Mouse (Mus musculus) monocyte, adult 5-6 weeks (primary cell): ENCODE results near the gene Vmn1r3. TPM values are rescaled to one million over a fixed set of nuclear protein-coding genes. Genes with fewer than 3 reads are reported as not detected.
"Not testable (repeated sequence)": the region's sequence is repeated elsewhere in the genome, so short reads cannot be mapped to it uniquely, and the experiment has no call there.

Experiments
- ATAC-seq: fragments of 153-309, 156-312 bp; replicated peaks from 2 replicates; pipeline ENCODE4 v1.8.0; 2017; ENCODE audit warnings: mild to moderate bottlenecking; ENCODE audit not compliant: low TSS enrichment, insufficient number of reproducible peaks, severe bottlenecking, poor library complexity, low FRiP score
- total RNA-seq: library from RNA; stranded (forward); fragments of 200-1000, 200-491, 200-594 nt; gene quantifications from 3 replicates; pipeline ENCODE4 v1.2.3, GENCODE M21; 2017

Vmn1r3 gene
- not detected in 3 replicates for total RNA-seq

DNA sequence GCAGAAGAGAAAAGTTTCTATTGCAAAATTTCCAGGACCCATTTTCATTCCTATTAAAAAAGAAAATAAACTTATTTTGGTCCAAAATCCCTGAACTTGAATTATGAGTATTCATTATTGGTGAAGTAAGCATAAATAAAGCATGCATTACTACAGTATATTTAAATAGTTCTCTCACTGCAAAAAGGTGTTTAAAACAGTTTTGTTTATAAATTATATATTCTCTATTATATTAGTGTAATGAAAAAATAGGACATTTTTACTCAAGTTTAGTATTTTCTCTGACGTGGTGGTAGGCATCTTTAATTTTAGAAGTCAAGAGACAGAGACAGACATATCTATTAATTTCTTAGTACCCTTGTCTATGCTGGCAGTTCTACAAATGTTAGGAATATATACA lies at the start of gene Vmn1r3:
TSS of gene Vmn1r3 (minus strand) at position 101 of the 400 bp plus-strand sequence.
- not testable (repeated sequence) for ATAC-seq

GRCm38 (mm10) chr4:3232053-3232452 lies 46.9 kb upstream of the Vmn1r3 start:
- ATAC-seq: no peak

GRCm38 (mm10) chr4:3230908-3231684 lies 45.9 kb upstream of the Vmn1r3 start:
- ATAC-seq: no peak

DNA sequence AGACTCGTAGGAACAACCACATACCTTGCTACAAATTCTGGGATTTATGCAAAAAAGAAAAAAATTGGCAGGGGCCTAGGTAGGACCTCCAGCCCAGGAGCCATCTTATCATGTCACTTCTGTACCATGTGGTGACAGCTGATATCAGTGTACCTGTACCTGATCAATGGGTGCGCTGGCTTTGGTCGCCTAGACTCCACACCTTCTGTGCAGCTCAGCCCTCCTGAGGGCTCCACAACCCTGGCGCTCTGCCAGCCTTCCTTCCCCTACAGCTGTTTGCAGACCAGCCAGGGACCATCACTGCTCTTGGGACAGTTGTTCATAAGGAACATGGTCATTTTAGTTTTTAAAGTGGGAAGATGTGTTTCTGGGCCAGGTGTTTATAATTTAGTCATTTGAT lies 44.4 kb upstream of the Vmn1r3 start:
- ATAC-seq: no peak

DNA sequence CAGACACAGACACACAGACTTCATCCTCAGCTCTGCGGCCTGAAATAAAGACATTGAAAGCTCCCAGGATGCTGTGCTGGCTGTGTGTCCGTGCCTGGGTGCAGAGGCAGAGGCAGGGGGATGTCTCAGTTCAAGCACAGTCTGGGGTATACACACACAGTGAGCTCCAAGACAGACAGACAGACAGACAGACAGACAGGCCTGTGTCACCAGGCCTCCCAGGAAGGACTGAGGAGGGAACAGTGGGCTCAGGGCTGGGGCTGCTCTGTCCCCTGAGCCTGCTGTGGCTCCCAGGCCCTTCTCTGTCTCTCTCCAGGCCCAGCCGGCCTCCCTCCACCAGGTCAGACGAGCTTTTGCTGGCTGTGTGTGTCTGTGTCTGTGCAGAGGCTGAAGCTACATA lies 43.3 kb upstream of the Vmn1r3 start:
- 0 out of 2 replicates have a peak, but pooled peaks have one; percentile 23 for ATAC-seq

GRCm38 (mm10) chr4:3227751-3228150 lies 42.6 kb upstream of the Vmn1r3 start:
- no peak for ATAC-seq

GRCm38 (mm10) chr4:3226488-3226887 lies 41.3 kb upstream of the Vmn1r3 start:
- no peak for ATAC-seq

GRCm38 (mm10) chr4:3225416-3225815 lies 40.3 kb upstream of the Vmn1r3 start:
- not testable (repeated sequence) for ATAC-seq

- not testable (repeated sequence) for ATAC-seq
Measured at GRCm38 (mm10) chr4:3224848-3225247, 39.7 kb upstream of the Vmn1r3 start.

GRCm38 (mm10) chr4:3223483-3224209 lies 38.5 kb upstream of the Vmn1r3 start:
- not testable (repeated sequence) for ATAC-seq

- not testable (repeated sequence) for ATAC-seq
Measured at GRCm38 (mm10) chr4:3216382-3216781, 31.2 kb upstream of the Vmn1r3 start.

DNA sequence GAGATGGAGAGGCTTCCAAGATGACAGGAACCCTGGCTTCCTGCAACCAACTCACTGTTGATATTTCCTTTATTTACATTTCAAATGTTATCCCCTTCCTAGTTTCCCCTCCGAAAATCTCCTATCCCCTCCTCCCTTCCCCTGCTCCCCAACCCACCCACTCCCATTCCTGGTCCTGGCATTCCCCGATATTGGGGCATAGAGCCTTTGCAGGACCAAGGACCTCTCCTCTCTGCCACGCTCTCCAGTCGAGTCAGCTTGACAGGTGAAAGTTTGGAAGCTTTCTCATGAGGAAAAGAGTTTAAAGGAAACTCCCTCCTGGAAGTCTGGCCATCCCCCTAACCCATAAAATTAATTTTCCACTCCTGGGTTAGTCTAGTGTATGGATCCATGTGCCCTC lies 28.2 kb upstream of the Vmn1r3 start:
- not testable (repeated sequence) for ATAC-seq

- ATAC-seq: not testable (repeated sequence)
Measured at GRCm38 (mm10) chr4:3209643-3210217, 24.6 kb upstream of the Vmn1r3 start.

DNA sequence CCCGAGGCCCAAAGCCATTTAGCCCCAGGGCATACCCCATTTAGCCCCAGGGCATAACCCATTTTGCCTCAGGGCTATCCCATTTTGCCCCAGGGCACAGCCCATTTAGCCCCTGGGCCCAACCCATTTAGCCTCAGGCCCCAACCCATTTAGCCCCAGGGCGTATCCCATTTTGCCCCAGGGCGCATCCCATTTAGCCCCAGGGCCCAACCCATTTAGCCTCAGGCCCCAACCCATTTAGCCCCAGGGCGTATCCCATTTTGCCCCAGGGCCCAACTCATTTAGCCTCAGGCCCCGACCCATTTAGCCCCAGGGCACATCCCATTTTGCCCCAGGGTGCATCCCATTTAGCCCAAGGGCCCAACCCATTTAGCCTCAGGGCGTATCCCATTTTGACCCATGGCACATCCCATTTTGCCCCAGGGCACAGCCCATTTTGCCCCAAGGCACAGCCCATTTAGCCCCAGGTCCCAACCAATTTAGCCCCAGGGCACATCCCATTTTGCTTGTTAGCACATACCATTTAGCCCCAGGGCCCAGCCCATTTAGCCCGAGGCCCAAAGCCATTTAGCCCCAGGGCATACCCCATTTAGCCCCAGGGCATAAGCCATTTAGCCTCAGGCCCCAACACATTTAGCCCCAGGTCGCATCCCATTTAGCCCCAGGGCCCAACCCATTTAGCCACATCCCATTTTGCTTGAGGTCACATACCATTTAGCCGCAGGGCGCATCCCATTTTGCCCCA lies 8.2 kb downstream of the Vmn1r3 start:
- not testable (repeated sequence) for ATAC-seq

DNA sequence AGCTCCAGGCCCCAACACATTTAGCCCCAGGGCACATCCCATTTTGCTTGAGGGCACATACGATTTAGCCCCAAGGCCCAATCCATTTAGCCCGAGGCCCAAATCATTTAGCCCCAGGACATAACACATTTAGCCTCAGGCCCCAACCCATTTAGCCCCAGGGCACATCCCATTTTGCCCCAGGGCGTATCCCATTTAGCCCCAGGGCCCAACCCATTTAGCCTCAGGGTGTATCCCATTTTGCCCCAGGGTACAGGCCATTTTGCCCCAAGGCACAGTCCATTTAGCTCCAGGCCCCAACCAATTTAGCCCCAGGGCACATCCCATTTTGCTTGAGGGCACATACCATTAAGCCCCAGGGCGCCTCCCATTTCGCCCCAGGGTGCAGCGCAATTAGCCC lies 9.0 kb downstream of the Vmn1r3 start:
- ATAC-seq: not testable (repeated sequence)

- not testable (repeated sequence) for ATAC-seq
Measured at GRCm38 (mm10) chr4:3175756-3176155, 9.4 kb downstream of the Vmn1r3 start.

- ATAC-seq: not testable (repeated sequence)
Measured at GRCm38 (mm10) chr4:3174586-3174985, 10.6 kb downstream of the Vmn1r3 start.

- ATAC-seq: not testable (repeated sequence)
Measured at GRCm38 (mm10) chr4:3167020-3167419, 18.1 kb downstream of the Vmn1r3 start, which contains the start of gene Vmn1r2. Gene Vmn1r2 (plus strand): TSS chr4:3167320.

GRCm38 (mm10) chr4:3165046-3165445 lies 20.1 kb downstream of the Vmn1r3 start:
- no peak; the same call in 1 of the 2 replicates for ATAC-seq
